Mouse (Mus musculus) embryonic facial prominence, embryonic 12.5 days (tissue): ENCODE data around the gene Ccdc96. TPM values are rescaled to one million over a fixed set of nuclear protein-coding genes. Genes with fewer than 3 reads are reported as not detected.

Source experiments
- ATAC-seq: fragments of 200-750 bp; cut with Nextera tagmentation; 2 replicates; pipeline ENCODE4 v1.8.0; 2017; ENCODE audit not compliant: insufficient number of reproducible peaks, insufficient read depth, low FRiP score, low TSS enrichment
- H3K27ac ChIP-seq: fragments of 300-500 bp; sonication (generic); 2 replicates; pipeline ENCODE4 v1.5.1; 2016; ENCODE audit warnings: mild to moderate bottlenecking
- H3K27me3 ChIP-seq: fragments of 300-500 bp; sonication (generic); 2 replicates; pipeline ENCODE4 v1.6.1; 2016; ENCODE audit warnings: mild to moderate bottlenecking, moderate library complexity
- H3K36me3 ChIP-seq: fragments of 300-500 bp; sonication (generic); 2 replicates; pipeline ENCODE4 v1.6.1; 2016; ENCODE audit warnings: mild to moderate bottlenecking
- H3K4me1 ChIP-seq: fragments of 300-500 bp; sonication (generic); 2 replicates; pipeline ENCODE4 v1.6.1; 2016
- H3K4me2 ChIP-seq: fragments of 300-500 bp; sonication (generic); replicated peaks from 2 replicates; pipeline ENCODE4 v1.6.1; 2016; ENCODE audit warnings: mild to moderate bottlenecking, moderate library complexity
- H3K4me3 ChIP-seq: fragments of 300-500 bp; sonication (generic); 2 replicates; pipeline ENCODE4 v1.5.1; 2016; ENCODE audit warnings: mild to moderate bottlenecking
- H3K9ac ChIP-seq: fragments of 300-500 bp; sonication (generic); 2 replicates; pipeline ENCODE4 v1.6.1; 2016; ENCODE audit warnings: mild to moderate bottlenecking, moderate library complexity
- H3K9me3 ChIP-seq: fragments of 300-500 bp; sonication (generic); 2 replicates; pipeline ENCODE4 v1.6.1; 2016; ENCODE audit warnings: mild to moderate bottlenecking, moderate library complexity
- WGBS: fragments of 180-500 bp; shearing (Covaris S2); methylation state at CpG from one replicate; pipeline ENCODE4 v1.1.7; 2016; 5-methylcytosine and 5-hydroxymethylcytosine counted together
- polyA plus RNA-seq: library from polyadenylated mRNA; unstranded; fragments of >200 nt; fragmentation: Nextera tagmentation; extraction: Ambion mirVana; gene quantifications from 2 replicates; pipeline ENCODE4 v1.2.1, GENCODE M21; 2016

The Ccdc96 gene
- polyA plus RNA-seq, 1 experiment from 2014 or later, result 0.84 TPM

DNA sequence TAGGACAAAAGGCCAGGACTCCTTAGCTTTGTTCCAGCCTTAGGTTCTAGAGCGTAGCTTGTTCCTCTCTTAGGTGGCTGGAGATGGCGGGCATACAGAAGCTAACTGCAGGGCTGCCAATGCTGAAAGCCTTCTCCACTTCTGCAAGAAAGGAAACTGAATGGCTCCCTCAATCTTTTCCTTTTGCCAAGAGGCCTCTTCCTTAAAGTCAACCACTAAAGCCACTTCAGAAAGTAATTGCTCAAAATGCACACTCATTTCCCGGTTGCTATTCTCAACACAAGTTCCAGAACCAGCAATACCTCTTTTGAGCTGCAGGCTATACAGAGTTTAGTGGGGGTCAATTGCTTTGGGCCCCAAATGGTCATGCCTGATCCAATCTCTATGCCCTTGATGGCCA lies 6.9 kb upstream of the Ccdc96 start:
- Histone ChIP-seq H3K9ac (no peak overlapping the region), H3K4me1 (peaks cover 7% of the 10 kb centered on the region), H3K4me2 (no peak overlapping the region), H3K36me3 (peaks cover 14% of the 10 kb centered on the region), H3K27ac (no peak overlapping the region), H3K27me3 (no peaks in the 10 kb centered on the region), H3K9me3 (no peaks in the 10 kb centered on the region), H3K4me3 (no peak overlapping the region)
- no peak for ATAC-seq
- 87% methylated on average over 3 of the region's 3 CpGs for whole genome bisulfite sequencing

DNA sequence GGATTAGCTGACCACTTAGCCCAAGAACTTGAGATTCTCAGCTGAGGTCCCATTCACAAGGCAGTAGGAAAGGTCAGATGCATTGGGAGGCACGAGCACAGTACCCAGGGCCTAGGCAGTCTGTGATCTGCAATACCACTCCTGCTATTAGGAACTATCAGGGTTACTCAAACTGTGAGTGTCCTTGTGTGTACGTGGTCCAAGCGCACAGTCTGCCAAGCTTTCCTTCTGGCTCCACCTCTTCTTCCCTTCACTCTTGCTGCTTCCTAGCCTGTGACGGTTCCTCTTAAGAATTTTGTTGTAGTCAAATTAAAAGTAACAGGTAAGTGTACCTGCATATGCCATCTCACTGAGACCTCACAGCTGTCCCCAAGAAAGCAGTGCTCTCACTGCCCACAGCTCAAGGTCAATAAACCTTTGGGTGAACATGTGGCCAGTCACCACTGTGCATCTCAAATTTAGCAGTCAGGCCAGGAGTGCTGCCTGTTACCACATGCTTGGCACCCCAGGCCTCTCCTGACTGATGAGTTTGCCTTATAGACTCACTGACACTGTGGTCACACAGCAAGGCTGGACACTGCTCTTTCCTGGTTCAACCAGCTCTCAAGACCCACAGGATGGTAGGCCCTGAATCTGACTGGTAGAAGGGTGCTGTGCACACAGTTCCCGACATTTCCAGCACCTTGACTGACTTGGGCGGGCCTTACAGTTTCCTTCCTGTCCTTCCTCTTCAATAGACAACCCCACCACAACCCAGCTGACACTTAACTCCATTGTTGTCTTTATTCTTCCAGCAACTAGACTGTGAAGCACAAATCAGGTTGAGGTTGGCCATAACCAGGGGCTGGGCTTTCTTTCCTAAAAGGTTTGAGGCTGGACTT lies 5.6 kb upstream of the Ccdc96 start:
- H3K27ac ChIP-seq, result no peak overlapping the region
- H3K36me3 ChIP-seq, result peaks cover 4% of the 10 kb centered on the region; the same call in 1 of the 2 replicates
- no peak for ATAC-seq
- H3K27me3 ChIP-seq, result no peaks in the 10 kb centered on the region
- no peak overlapping the region for H3K4me3 ChIP-seq
- H3K4me2 ChIP-seq, result no peak overlapping the region
- WGBS, result 89% methylated on average over 6 of the region's 6 CpGs
- H3K9ac ChIP-seq, result no peak overlapping the region
- no peaks in the 10 kb centered on the region for H3K9me3 ChIP-seq
- peaks cover 17% of the 10 kb centered on the region for H3K4me1 ChIP-seq

DNA sequence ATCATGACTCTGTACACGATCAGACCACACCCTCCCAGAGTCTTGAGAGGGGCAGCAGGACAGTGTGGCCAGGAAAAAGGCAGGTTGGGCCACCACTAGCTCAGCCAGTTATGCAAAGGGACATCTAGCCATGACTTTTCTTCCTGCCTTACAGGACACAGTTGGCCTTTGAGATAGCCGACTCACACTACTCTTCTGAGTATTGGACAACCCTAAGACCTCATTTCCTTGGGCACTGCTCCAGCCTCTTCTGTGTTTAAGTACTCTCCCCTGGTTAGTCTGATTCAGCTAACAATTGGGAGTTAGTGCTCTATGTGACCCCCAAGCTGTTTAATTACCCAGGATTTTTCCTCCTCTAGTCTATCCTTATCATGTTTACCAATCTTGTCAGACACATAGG lies 4.7 kb upstream of the Ccdc96 start:
- WGBS, result 87% methylated on average over 2 of the region's 2 CpGs
- Histone ChIP-seq H3K4me3 (no peak overlapping the region), H3K9me3 (no peaks in the 10 kb centered on the region), H3K4me2 (no peak overlapping the region), H3K27me3 (no peaks in the 10 kb centered on the region), H3K9ac (no peak overlapping the region), H3K4me1 (peaks cover 18% of the 10 kb centered on the region), H3K27ac (no peak overlapping the region), H3K36me3 (peaks cover 4% of the 10 kb centered on the region; the same call in 1 of the 2 replicates)
- ATAC-seq, result no peak

GRCm38 (mm10) chr5:36480398-36480797 lies 4.0 kb upstream of the Ccdc96 start:
- Histone ChIP-seq H3K4me1 (peaks cover 24% of the 10 kb centered on the region), H3K27me3 (peaks cover 6% of the 10 kb centered on the region), H3K36me3 (peaks cover under 1% of the 10 kb centered on the region; the same call in 1 of the 2 replicates), H3K4me3 (no peak overlapping the region), H3K9ac (no peak overlapping the region), H3K27ac (no peak overlapping the region), H3K4me2 (no peak overlapping the region), H3K9me3 (no peaks in the 10 kb centered on the region)
- 91% methylated on average over 4 of the region's 4 CpGs for WGBS
- no peak for ATAC-seq

- no peak for ATAC-seq
- Histone ChIP-seq H3K27ac (no peak overlapping the region), H3K4me2 (no peak overlapping the region), H3K27me3 (peaks cover 13% of the 10 kb centered on the region), H3K36me3 (no peaks in the 10 kb centered on the region), H3K4me1 (peaks cover 24% of the 10 kb centered on the region), H3K9ac (no peak overlapping the region), H3K9me3 (no peaks in the 10 kb centered on the region), H3K4me3 (no peak overlapping the region)
- WGBS, result 68% methylated on average over 1 of the region's 1 CpGs
These were observed 3.3 kb upstream of the Ccdc96 start for GRCm38 (mm10) chr5:36481114-36481513.

GRCm38 (mm10) chr5:36483203-36484101 lies 936 bp upstream of the Ccdc96 start:
- 1% methylated on average over 54 of the region's 58 CpGs for WGBS
- ATAC-seq, result 0 out of 2 replicates have a peak, but pooled peaks have one; percentile 6

GRCm38 (mm10) chr5:36485306-36485705 lies 918 bp downstream of the Ccdc96 start:
- H3K4me1 ChIP-seq, result peaks cover 24% of the 10 kb centered on the region
- WGBS, result 42% methylated on average over 19 of the region's 19 CpGs
- H3K9ac ChIP-seq, result no peak overlapping the region; the same call in 1 of the 2 replicates
- no peaks in the 10 kb centered on the region for H3K36me3 ChIP-seq
- peak overlapping the region; percentile 89; the same call in 1 of the 2 replicates for H3K4me3 ChIP-seq
- H3K9me3 ChIP-seq, result no peaks in the 10 kb centered on the region
- peaks cover 18% of the 10 kb centered on the region for H3K27me3 ChIP-seq
- no peak overlapping the region for H3K27ac ChIP-seq
- ATAC-seq, result no peak
- peak overlapping the region; percentile 89 for H3K4me2 ChIP-seq

More at GRCm38 (mm10) chr5:36483203-36484101, 936 bp upstream of the Ccdc96 start:
- Histone ChIP-seq H3K27ac (no peak overlapping the region), H3K4me1 (peaks cover 24% of the 10 kb centered on the region), H3K9me3 (no peaks in the 10 kb centered on the region), H3K4me3 (peak overlapping the region; percentile 89), H3K36me3 (no peaks in the 10 kb centered on the region), H3K9ac (peak overlapping the region; percentile 84), H3K27me3 (peaks cover 18% of the 10 kb centered on the region), H3K4me2 (peak overlapping the region; percentile 94)

DNA sequence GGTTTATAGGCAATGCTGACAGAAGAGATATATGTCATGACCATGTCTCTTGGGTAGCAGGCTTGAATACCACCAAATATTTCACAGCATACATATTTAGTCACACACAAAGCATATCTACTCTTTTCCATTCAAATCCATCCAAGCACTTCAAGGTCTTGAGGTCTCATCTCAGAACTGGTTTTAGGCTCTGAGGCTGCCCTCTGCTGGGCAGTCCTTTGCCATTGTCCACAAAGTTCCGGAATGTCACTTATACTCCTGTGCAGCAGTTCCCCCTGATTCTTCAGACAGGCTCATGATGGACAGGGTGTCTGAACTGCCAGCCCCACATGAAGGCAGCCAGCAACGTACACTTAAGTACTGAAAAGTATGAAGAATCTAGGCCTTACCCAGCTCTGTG lies 4.8 kb downstream of the Ccdc96 start:
- no peak overlapping the region for H3K27ac ChIP-seq
- no peak overlapping the region for H3K4me3 ChIP-seq
- peaks cover 18% of the 10 kb centered on the region for H3K27me3 ChIP-seq
- ATAC-seq, result no peak
- H3K9ac ChIP-seq, result no peak overlapping the region
- no peak overlapping the region for H3K4me2 ChIP-seq
- peaks cover 30% of the 10 kb centered on the region for H3K36me3 ChIP-seq
- H3K4me1 ChIP-seq, result peaks cover 8% of the 10 kb centered on the region; the same call in 1 of the 2 replicates
- H3K9me3 ChIP-seq, result no peaks in the 10 kb centered on the region
- 55% methylated on average over 2 of the region's 2 CpGs for WGBS

DNA sequence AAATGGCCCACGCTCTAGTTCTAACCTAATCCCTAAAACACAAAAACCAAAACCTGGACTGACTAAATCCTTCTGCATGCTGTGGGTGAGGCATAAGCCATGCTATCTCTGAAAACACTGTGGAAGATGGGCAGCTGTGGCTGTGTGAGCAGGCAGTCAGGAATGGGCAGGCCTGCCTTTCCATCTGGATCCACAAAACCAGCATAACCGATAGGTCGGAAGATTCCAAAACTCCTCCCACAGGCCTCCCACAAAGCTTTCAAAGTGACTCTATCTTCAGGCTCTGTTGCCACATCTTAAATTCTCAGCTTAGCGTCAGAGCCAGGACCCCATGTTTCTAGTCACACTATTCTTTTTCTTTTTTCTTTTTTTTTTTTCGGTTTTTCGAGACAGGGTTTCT lies 9.5 kb downstream of the Ccdc96 start:
- no peak overlapping the region for H3K4me3 ChIP-seq
- WGBS, result 90% methylated on average over 6 of the region's 6 CpGs
- no peaks in the 10 kb centered on the region for H3K9me3 ChIP-seq
- no peak overlapping the region for H3K9ac ChIP-seq
- H3K27me3 ChIP-seq, result no peaks in the 10 kb centered on the region
- no peaks in the 10 kb centered on the region for H3K4me1 ChIP-seq
- no peak overlapping the region for H3K4me2 ChIP-seq
- no peak overlapping the region for H3K27ac ChIP-seq
- no peak for ATAC-seq
- H3K36me3 ChIP-seq, result peaks cover 63% of the 10 kb centered on the region

DNA sequence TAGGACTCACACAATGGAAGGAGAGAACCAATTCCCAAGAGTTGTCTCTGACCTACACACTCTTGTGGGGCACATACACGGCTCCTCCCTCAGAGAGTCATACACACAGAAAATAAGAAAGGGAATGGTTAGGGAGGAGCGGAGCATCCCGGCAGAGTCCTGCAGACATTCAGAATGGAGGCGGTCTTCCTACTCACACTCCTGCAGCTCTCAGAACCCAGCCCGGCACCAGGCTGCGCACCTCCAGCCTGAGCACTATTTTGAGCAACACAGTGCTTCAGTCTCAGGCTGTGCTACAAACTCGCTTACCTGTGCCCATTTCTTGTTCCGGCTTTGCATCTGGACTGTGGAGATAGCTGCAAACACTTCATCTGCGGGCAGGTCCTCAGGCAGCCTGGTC lies 10.3 kb downstream of the Ccdc96 start:
- Histone ChIP-seq H3K4me1 (no peaks in the 10 kb centered on the region), H3K9ac (no peak overlapping the region), H3K4me3 (no peak overlapping the region), H3K27me3 (no peaks in the 10 kb centered on the region), H3K4me2 (no peak overlapping the region), H3K9me3 (no peaks in the 10 kb centered on the region), H3K27ac (no peak overlapping the region), H3K36me3 (peaks cover 64% of the 10 kb centered on the region)
- no peak for ATAC-seq
- WGBS, result 94% methylated on average over 9 of the region's 9 CpGs

DNA sequence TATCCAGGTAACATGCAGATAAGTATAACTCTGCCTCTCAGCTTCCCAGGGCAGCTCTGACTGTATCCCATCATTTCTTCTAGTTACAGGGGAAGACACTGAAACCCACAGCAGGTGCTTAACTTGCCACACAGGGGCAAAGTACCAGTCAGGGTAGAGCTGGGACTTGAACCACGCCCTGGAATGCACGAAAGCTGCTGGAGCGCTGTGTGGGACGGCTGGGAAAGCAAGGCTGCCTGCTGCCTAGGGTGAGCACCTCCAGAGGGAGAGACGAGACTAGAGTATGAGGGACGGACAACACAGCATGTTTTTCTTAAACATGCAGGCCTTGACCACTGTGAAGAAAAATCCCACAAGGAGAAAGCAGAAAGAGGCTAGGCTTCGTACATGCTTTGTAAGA lies 20.8 kb downstream of the Ccdc96 start:
- no peak for ATAC-seq
- Histone ChIP-seq H3K9ac (no peak overlapping the region), H3K4me3 (no peak overlapping the region), H3K27me3 (no peaks in the 10 kb centered on the region), H3K36me3 (peaks cover 62% of the 10 kb centered on the region), H3K9me3 (no peaks in the 10 kb centered on the region), H3K27ac (no peak overlapping the region), H3K4me1 (no peaks in the 10 kb centered on the region), H3K4me2 (no peak overlapping the region)
- WGBS, result 89% methylated on average over 7 of the region's 7 CpGs
